Mouse (Mus musculus) kidney, postnatal 0 days (tissue): ENCODE data around the gene Sh3pxd2a. TPM values are rescaled to one million over a fixed set of nuclear protein-coding genes. Genes with fewer than 3 reads are reported as not detected.
A peak's percentile ranks its signal among the peaks of the same experiment; 100 is the strongest.

Experiments
- ATAC-seq: fragments of 200-750 bp; cut with Nextera tagmentation; replicated peaks from 2 replicates; pipeline ENCODE4 v1.8.0; 2017; ENCODE audit warnings: low read depth, moderate number of reproducible peaks, moderate TSS enrichment, moderate library complexity; ENCODE audit not compliant: low FRiP score
- DNase-seq: peaks from one replicate; pipeline ENCODE4 v3.0.0-alpha.2; 2016; ENCODE audit warnings: low spot score
- H3K27ac ChIP-seq: fragments of 300-500 bp; sonication (generic); 2 replicates; pipeline ENCODE4 v1.5.1; 2014; ENCODE audit warnings: mild to moderate bottlenecking
- H3K27me3 ChIP-seq: fragments of 300-500 bp; sonication (generic); 2 replicates; pipeline ENCODE4 v1.6.1; 2014; ENCODE audit warnings: low read length, mixed read lengths; ENCODE audit not compliant: insufficient read depth
- H3K36me3 ChIP-seq: fragments of 300-500 bp; sonication (generic); 2 replicates; pipeline ENCODE4 v1.6.1; 2014; ENCODE audit warnings: low read length, mixed read lengths; ENCODE audit not compliant: insufficient read depth
- H3K4me1 ChIP-seq: fragments of 300-500 bp; sonication (generic); replicated peaks from 2 replicates; pipeline ENCODE4 v1.6.1; 2014; ENCODE audit warnings: antibody characterized with exemption, low read length, mixed read lengths; ENCODE audit not compliant: insufficient read depth
- H3K4me2 ChIP-seq: fragments of 300-500 bp; sonication (generic); 2 replicates; pipeline ENCODE4 v1.6.1; 2014; ENCODE audit warnings: mild to moderate bottlenecking, low read length, moderate library complexity, mixed read lengths
- H3K4me3 ChIP-seq: fragments of 300-500 bp; sonication (generic); replicated peaks from 2 replicates; pipeline ENCODE4 v1.5.1; 2014; ENCODE audit warnings: low read depth, low read length
- H3K9ac ChIP-seq: fragments of 300-500 bp; sonication (generic); 2 replicates; pipeline ENCODE4 v1.6.1; 2014; ENCODE audit warnings: low read depth, low read length
- H3K9me3 ChIP-seq: fragments of 300-500 bp; sonication (generic); replicated peaks from 2 replicates; pipeline ENCODE4 v1.6.1; 2016; ENCODE audit warnings: low read length, inconsistent platforms, mixed read lengths
- CTCF ChIP-seq: IDR thresholded peaks from 2 replicates; pipeline ENCODE4 v1.5.1; 2016; ENCODE audit warnings: antibody characterized with exemption, low read depth, mild to moderate bottlenecking, moderate library complexity
- WGBS: fragments of 180-500 bp; shearing (Covaris S2); extraction: QIAGEN DNeasy Blood & Tissue Kit; methylation state at CpG from one replicate; pipeline ENCODE4 v1.1.7; 2014; 5-methylcytosine and 5-hydroxymethylcytosine counted together
- polyA plus RNA-seq: library from polyadenylated mRNA; unstranded; fragments of >200 nt; fragmentation: Nextera tagmentation; extraction: Ambion mirVana; gene quantifications from 2 replicates; pipeline ENCODE4 v1.2.1, GENCODE M21; 2015

Sh3pxd2a gene
- polyA plus RNA-seq, 1 experiment from 2014 or later = 4.1 TPM

DNA sequence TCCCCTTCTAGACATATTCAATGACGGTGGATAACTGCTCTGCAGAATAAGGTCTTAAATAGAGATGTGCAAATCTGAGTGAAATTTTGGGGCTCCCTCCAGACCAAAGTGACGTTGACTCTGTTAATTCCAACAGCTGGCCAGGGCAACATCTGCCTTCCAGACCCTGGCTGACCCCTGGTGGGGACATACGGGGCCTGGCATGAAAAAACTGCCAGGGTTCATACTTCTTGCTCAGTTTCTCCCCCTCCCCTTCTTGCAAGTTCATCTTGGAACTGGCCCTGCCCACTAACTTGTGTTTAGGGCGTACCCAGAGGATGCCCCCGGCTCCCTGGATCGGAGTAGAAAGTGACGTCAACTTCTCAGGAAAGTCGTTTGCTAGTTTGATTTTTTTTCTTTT is 2.6 kb upstream of the Sh3pxd2a start:
- WGBS = 70% methylated on average over 8 of the region's 8 CpGs
- no peak overlapping the region for H3K4me3 ChIP-seq
- DNase-seq = no peak

DNA sequence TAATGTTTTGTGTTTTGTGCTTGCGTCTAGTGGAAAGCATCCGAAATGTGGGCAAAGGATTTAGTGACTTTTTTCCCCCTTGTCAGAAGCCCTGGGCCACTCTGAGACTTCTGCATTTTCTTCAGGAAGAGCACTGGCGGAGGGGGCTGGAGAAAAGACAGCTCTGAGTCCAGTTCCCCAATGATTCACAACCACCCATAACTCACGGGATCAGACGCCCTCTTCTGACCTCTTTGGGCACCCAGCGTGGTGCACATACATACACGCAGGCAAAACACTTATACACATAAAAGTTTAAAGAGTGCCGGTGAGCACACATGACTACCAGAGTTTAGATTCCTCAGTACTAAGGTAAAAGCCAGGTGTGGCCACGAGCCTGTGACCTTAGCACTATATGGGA is 1.3 kb upstream of the Sh3pxd2a start:
- Histone ChIP-seq H3K9me3 (no peaks in the 10 kb centered on the region), H3K27ac (no peak overlapping the region), H3K4me2 (no peak overlapping the region), H3K9ac (no peak overlapping the region), H3K36me3 (no peaks in the 10 kb centered on the region), H3K27me3 (no peaks in the 10 kb centered on the region), H3K4me3 (no peak overlapping the region), H3K4me1 (peaks cover 11% of the 10 kb centered on the region)
- WGBS = 54% methylated on average over 9 of the region's 9 CpGs
- no peak for ATAC-seq
- no peak for DNase-seq
- TF ChIP-seq CTCF = peak; percentile 23; the same call in 1 of the 2 replicates

More for the DNA sequence above, 2.6 kb upstream of the Sh3pxd2a start:
- H3K4me1 ChIP-seq = peaks cover 11% of the 10 kb centered on the region
- H3K9me3 ChIP-seq = no peaks in the 10 kb centered on the region
- H3K9ac ChIP-seq = no peak overlapping the region
- no peak for ATAC-seq
- H3K36me3 ChIP-seq = no peaks in the 10 kb centered on the region
- H3K27ac ChIP-seq = no peak overlapping the region
- no peaks in the 10 kb centered on the region for H3K27me3 ChIP-seq
- no peak overlapping the region for H3K4me2 ChIP-seq
- TF ChIP-seq CTCF = peak; percentile 10; the same call in 1 of the 2 replicates

DNA sequence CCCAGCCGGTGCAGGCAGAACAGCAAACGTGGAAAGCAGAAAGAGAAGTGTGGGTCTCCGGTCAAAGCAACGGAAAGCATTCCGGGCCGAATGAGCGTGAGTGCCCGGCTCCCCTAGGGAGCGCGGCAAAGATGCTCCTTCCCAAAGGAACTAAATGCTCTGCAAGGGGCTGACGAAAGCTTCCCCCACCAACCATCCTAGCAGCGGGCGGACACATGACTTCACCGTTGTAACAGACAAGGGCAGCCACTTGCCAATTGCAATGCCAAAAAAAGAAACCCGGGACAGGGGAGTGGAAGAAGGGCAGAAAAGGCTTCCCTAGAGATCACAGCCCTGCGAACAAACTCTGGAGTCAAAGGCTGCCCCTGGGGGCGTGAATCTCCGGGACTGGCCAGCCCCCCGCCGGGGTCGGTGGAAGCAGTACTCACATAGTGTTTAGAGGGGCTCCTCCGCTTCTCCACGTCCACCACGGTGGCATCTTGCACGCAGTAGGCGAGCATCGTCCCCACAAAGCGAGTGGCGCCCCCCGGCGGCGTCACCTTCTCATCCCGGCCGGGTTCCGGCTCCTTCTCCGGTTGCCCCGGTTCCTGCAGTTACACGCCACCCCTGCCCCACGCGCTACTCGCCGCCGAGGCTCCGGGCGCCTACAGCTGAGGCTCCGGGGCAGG is 431 bp downstream of the Sh3pxd2a start:
- no peaks in the 10 kb centered on the region for H3K36me3 ChIP-seq
- peaks cover 11% of the 10 kb centered on the region for H3K4me1 ChIP-seq
- peak overlapping the region; percentile 92 for H3K4me2 ChIP-seq
- H3K27me3 ChIP-seq = no peaks in the 10 kb centered on the region
- no peaks in the 10 kb centered on the region for H3K9me3 ChIP-seq
- H3K9ac ChIP-seq = peak overlapping the region; percentile 76
- peak; percentile 65 for DNase-seq
- WGBS = 0% methylated on average over 46 of the region's 46 CpGs
- H3K4me3 ChIP-seq = peak overlapping the region; percentile 73
- peak overlapping the region; percentile 82 for H3K27ac ChIP-seq
- ATAC-seq = peak; percentile 55
- peak; percentile 67 for TF ChIP-seq CTCF

DNA sequence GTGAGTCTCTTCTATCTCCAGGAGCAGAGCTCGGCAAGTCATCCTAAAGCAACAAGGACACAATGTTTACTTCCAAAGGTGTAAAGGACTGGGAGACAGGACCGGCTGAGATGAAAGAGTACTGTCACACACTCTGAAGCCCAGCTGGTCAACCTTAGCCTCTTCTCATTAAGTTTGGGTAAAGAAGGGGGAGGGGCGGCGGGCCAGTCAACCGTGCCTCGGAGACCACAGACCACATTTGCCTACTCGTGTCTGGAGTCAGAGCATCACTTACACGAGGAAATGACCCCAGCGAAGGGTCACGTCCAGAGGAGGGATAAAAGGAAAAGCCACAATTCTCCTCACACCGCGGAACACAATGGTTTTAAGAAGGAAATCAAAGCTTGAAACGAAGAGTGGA is 995 bp downstream of the Sh3pxd2a start:
- peak overlapping the region; percentile 73 for H3K4me3 ChIP-seq
- H3K27ac ChIP-seq = peak overlapping the region; percentile 82; the same call in 1 of the 2 replicates
- no peak for TF ChIP-seq CTCF
- peak overlapping the region; percentile 92 for H3K4me2 ChIP-seq
- no peaks in the 10 kb centered on the region for H3K27me3 ChIP-seq
- no peaks in the 10 kb centered on the region for H3K36me3 ChIP-seq
- H3K9me3 ChIP-seq = no peaks in the 10 kb centered on the region
- H3K4me1 ChIP-seq = peaks cover 16% of the 10 kb centered on the region
- WGBS = 1% methylated on average over 13 of the region's 13 CpGs
- H3K9ac ChIP-seq = peak overlapping the region; percentile 76
- ATAC-seq (no peak; the same call in 1 of the 2 replicates), DNase-seq (peak; percentile 56)

DNA sequence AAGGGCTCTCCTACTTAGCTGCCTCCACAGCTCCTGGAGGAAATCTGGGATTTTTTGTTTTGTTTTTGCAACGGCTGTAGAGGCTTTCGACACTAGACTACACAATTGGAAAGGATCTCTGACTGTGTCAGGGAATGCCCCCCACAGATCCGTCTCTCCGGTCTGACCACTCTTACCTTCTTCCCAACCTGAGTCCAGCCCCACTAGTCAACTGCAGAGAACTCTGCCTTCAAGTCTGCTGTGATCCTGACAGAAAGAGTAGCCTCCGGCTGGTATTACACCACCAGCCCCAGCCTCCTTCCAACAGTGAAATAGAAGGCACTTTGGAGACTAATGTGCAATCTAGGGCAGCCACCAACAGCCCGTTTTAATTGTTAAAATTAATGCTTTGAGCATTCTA is 1.5 kb downstream of the Sh3pxd2a start:
- no peaks in the 10 kb centered on the region for H3K36me3 ChIP-seq
- peak overlapping the region; percentile 13; the same call in 1 of the 2 replicates for H3K27ac ChIP-seq
- WGBS = 18% methylated on average over 6 of the region's 6 CpGs
- peak overlapping the region; percentile 92 for H3K4me2 ChIP-seq
- peak overlapping the region; percentile 73 for H3K4me3 ChIP-seq
- no peak for TF ChIP-seq CTCF
- H3K4me1 ChIP-seq = peaks cover 21% of the 10 kb centered on the region
- no peaks in the 10 kb centered on the region for H3K9me3 ChIP-seq
- H3K9ac ChIP-seq = 0 out of 2 replicates have a peak overlapping the region, but pooled peaks have one; percentile 76
- DNase-seq (no peak), ATAC-seq (no peak)
- H3K27me3 ChIP-seq = no peaks in the 10 kb centered on the region

DNA sequence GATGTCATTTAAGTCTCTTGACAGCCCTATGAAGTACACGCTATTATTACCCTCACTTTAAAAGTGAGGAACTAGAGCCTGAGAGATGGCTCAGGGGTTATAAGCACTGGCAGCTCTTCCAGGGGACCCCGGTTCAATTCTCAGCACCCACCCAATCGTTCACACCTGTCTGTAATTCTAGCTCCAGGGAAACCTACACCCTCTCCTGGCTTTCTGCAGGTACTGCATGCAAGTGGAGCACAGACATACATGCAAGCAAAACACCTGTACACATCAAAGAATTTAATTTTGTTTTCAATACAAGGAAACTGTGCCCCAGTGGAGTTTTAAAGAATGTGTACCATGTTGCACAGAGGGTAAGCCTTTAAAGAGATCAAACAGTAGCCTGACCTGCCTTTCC is 2.4 kb downstream of the Sh3pxd2a start:
- H3K4me1 ChIP-seq = peaks cover 27% of the 10 kb centered on the region
- peak; percentile 39; the same call in 1 of the 2 replicates for TF ChIP-seq CTCF
- H3K4me2 ChIP-seq = no peak overlapping the region
- 90% methylated on average over 3 of the region's 3 CpGs for WGBS
- ATAC-seq = no peak
- H3K4me3 ChIP-seq = no peak overlapping the region
- no peaks in the 10 kb centered on the region for H3K36me3 ChIP-seq
- H3K27me3 ChIP-seq = no peaks in the 10 kb centered on the region
- H3K9me3 ChIP-seq = no peaks in the 10 kb centered on the region
- H3K9ac ChIP-seq = no peak overlapping the region
- no peak overlapping the region for H3K27ac ChIP-seq
- DNase-seq = no peak
